Mouse (Mus musculus): ENCODE measurements around the gene Gbp4. TPM values are rescaled to one million over a fixed set of nuclear protein-coding genes. Genes with fewer than 3 reads are reported as not detected.
"Not testable (repeated sequence)": the region's sequence is repeated elsewhere in the genome, so short reads cannot be mapped to it uniquely, and the experiment has no call there.

The Gbp4 gene
- polyA plus RNA-seq, 1 experiment: 0.66 TPM

DNA sequence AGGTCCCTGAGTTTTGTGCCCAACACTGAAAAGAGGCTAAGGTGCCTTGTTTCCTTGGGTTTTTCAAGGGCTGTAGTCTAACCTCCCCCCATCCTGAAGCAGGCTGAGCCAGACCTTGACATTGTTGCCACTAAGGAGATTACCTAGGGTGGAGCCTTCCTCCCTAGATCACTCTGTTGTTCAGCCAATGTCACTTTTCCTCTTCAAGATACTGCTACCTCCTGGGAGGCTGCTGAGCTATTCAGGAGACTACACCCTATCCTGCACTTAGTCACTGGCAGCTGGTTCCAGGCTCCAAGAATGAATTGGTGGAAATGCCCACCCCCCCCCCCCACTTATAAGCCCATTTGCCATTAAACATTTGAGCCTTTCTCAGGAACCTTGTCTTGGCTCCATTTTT lies 7.1 kb upstream of the Gbp4 start:
- Histone ChIP-seq H3K27me3 (ENCODE audit: control insufficient read depth, insufficient read depth, insufficient read length) (no peaks in the 10 kb centered on the region), H3K4me3 (no peak overlapping the region), H3K4me2 (ENCODE audit: low read depth) (no peak overlapping the region), H3K36me3 (ENCODE audit: control insufficient read depth, insufficient read depth) (no peaks in the 10 kb centered on the region), H3ac (ENCODE audit: control insufficient read depth, insufficient read length) (no peak overlapping the region), H3K79me2 (ENCODE audit: control insufficient read depth, insufficient read depth) (no peaks in the 10 kb centered on the region)
- TF ChIP-seq TCF12 (IDR thresholded peaks at IDR 0.05; ENCODE audit: insufficient read depth, poor library complexity, severe bottlenecking) (no peak), SRF (IDR thresholded peaks at IDR 0.05; ENCODE audit: control insufficient read depth, insufficient read length, low read depth) (no peak)

DNA sequence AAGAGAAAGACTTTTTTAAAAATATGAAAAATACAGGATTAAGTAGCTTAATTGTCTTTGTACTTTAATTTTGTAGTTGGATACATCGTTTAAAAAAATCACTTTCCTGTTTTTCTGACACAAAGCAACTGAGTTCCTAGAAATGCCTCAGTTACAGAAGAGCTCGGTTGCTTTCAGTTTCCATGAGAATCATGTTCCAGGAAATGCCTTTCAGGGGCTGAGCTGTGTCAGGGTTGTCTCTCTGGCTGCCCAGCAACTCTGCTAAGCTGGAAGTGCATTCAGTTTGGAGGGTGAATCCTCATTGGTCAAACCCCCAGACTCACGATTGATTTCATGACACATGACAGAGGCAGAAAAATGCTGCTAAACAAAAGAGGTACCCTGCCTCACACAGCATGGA lies 6.3 kb upstream of the Gbp4 start:
- not testable (repeated sequence) for H3K36me3 ChIP-seq (ENCODE audit: control insufficient read depth, insufficient read depth); H3K4me3 ChIP-seq; H3ac ChIP-seq (ENCODE audit: control insufficient read depth, insufficient read length); H3K27me3 ChIP-seq (ENCODE audit: control insufficient read depth, insufficient read depth, insufficient read length); H3K4me2 ChIP-seq (ENCODE audit: low read depth); H3K79me2 ChIP-seq (ENCODE audit: control insufficient read depth, insufficient read depth)

DNA sequence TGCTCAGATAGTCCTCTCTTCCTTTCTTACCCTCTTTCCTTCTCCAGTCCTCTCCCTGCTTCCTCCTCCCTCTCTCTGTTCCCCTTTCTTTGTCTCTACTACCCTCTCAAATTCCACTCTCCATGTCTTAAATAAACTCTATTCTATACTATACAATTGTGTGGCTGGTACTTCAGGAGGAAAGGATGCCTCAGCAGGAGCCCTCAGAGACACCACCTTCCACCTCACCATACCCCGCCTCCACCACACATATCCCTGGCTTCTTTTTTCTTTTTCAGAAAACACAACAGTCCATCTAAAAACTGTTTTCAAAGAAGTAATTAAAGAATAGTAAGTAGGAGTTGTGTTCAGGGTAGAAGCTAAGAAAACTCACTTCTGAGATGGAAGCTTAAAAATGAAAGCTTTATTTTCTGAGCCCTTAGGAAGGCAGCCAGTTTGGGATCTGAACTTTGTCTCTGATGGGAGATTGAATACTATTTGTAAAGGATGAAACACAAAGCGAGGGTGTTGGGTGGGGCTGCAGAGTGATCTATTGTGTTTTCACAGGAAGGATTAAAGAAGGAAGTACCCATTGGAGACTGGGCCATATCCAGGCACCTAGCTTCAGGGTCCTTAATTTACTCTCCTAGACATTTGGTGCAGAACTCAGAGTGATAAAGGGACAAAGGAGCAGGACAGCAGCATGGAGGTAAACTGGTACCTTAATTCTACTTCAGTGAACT lies 864 bp upstream of the Gbp4 start:
- not testable (repeated sequence) for H3K4me2 ChIP-seq (ENCODE audit: low read depth); H3K79me2 ChIP-seq (ENCODE audit: control insufficient read depth, insufficient read depth); H3K27me3 ChIP-seq (ENCODE audit: control insufficient read depth, insufficient read depth, insufficient read length); H3K4me3 ChIP-seq; H3K36me3 ChIP-seq (ENCODE audit: control insufficient read depth, insufficient read depth); H3ac ChIP-seq (ENCODE audit: control insufficient read depth, insufficient read length)

DNA sequence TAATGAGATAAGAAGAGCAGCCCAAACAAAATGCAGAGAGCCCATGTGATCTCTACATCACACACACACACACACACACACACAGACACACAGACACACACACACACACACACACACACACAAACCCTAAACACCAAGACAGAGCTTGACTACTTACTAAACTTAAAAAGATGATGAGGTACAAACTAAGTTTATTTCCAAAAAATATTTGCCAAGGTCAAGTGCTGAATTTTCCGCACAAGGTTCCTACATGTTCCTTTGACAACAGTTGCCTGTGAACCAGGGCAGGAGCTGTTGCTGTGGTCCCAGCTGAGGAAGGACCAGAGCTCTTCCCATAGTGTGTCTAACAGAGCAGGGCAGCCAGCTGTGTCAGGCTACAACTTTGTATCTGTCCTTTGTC lies 480 bp downstream of the Gbp4 start:
- Histone ChIP-seq H3K4me2 (ENCODE audit: low read depth) (no peak overlapping the region), H3K27me3 (ENCODE audit: control insufficient read depth, insufficient read depth, insufficient read length) (no peaks in the 10 kb centered on the region), H3K79me2 (ENCODE audit: control insufficient read depth, insufficient read depth) (no peaks in the 10 kb centered on the region), H3K4me3 (no peak overlapping the region), H3K36me3 (ENCODE audit: control insufficient read depth, insufficient read depth) (no peaks in the 10 kb centered on the region), H3ac (ENCODE audit: control insufficient read depth, insufficient read length) (no peak overlapping the region)
- TF ChIP-seq TCF12 (IDR thresholded peaks at IDR 0.05; ENCODE audit: insufficient read depth, poor library complexity, severe bottlenecking): no peak
- TF ChIP-seq TCF3 (IDR thresholded peaks at IDR 0.05; ENCODE audit: insufficient read length, low read depth): no peak
- no peak for TF ChIP-seq MYOD1 (IDR thresholded peaks at IDR 0.05; ENCODE audit: control insufficient read depth in 1 of 3, insufficient read length in 2 of 3, low read depth in 2 of 3)
- TF ChIP-seq POLR2AphosphoS2 (IDR thresholded peaks at IDR 0.05; ENCODE audit: insufficient read length, low read depth): no peak
- TF ChIP-seq SRF (IDR thresholded peaks at IDR 0.05; ENCODE audit: control insufficient read depth, insufficient read length, low read depth): no peak
- no peak for TF ChIP-seq POLR2A (IDR thresholded peaks at IDR 0.05; ENCODE audit: insufficient read length, low read depth)
- TF ChIP-seq MYOG (IDR thresholded peaks at IDR 0.05; ENCODE audit: control insufficient read depth in 1 of 3, insufficient read depth in 1 of 3, insufficient read length in 2 of 3, low read depth in 2 of 3): no peak

DNA sequence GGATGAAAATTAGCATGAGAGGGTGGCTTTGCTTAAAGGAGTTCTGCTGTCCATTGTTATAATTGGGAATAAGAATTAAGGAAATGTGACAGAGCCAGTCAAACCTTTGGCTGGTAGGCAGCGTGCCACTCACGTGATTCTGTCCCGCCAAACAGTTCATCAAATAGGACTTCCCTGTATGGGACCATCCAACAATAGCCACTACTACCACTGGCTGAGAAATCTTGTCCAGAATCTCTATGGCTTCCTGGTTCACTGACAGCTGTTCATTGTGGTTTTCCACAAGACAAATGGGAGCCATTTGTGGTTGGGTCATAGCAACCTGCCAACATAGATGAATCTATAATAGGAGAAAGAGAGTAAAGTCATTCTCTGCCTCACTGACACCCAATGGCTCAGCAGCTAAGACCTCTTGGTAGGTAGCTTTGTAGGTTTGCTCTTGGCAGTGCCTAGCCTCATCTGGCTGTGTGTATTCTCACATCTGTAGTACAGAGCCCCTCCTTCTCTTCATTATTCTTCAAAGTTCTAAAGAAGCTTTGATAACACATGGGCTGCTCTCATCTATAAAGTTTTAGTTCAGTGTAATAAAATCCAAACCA lies 2.6 kb downstream of the Gbp4 start:
- H3K36me3 ChIP-seq (ENCODE audit: control insufficient read depth, insufficient read depth); H3K4me3 ChIP-seq; H3K79me2 ChIP-seq (ENCODE audit: control insufficient read depth, insufficient read depth); H3ac ChIP-seq (ENCODE audit: control insufficient read depth, insufficient read length); H3K27me3 ChIP-seq (ENCODE audit: control insufficient read depth, insufficient read depth, insufficient read length): not testable (repeated sequence)
- peak overlapping the region; percentile 21 for H3K4me2 ChIP-seq (ENCODE audit: low read depth)
- TF ChIP-seq TCF12 (IDR thresholded peaks at IDR 0.05; ENCODE audit: insufficient read depth, poor library complexity, severe bottlenecking) (peak; percentile 33), MYOG (IDR thresholded peaks at IDR 0.05; ENCODE audit: control insufficient read depth in 1 of 3, insufficient read depth in 1 of 3, insufficient read length in 2 of 3, low read depth in 2 of 3) (peak in 1 of 3 experiments; percentile 42)

DNA sequence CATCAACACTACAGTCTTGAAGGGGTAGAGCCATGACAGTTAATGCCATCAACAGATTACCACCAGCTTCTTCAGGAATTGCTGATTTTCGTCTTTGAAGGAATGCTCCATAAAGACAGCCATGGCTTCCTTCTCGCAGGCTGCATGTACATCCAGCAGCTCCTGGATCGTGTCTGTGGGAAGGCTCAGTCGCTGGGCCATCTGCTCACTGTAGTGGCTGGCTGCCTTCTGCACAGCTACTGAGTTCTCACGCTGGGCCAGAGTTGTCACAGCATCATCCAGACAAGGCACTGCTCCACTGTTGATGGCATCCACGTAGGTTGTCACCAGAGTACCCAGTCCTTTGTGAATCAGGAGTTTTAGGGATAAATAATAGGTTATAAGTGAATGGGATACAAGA lies 17.7 kb downstream of the Gbp4 start:
- not testable (repeated sequence) for H3K4me3 ChIP-seq; H3K36me3 ChIP-seq (ENCODE audit: control insufficient read depth, insufficient read depth); H3K27me3 ChIP-seq (ENCODE audit: control insufficient read depth, insufficient read depth, insufficient read length)

DNA sequence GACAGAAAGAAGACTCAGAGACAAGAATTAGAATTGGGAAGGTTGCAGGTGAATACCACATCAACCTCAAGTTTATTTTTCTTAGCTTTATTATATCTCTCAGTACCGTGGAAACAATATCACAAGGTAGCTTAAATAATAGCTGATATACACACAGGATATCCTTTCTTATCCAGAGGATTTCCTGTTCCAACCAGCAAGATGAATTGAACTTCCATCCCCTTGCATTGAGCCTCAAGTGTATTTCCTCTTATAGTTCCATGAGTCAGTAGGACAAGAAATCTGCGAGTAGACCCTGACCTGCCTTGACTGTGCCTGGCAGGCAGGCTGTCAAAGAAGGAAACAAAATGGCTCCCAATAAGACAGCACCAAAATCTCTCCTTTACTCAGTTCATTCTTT lies 23.6 kb downstream of the Gbp4 start:
- H3K27me3 ChIP-seq (ENCODE audit: control insufficient read depth, insufficient read depth, insufficient read length): no peaks in the 10 kb centered on the region
- no peak for TF ChIP-seq TCF12 (IDR thresholded peaks at IDR 0.05; ENCODE audit: insufficient read depth, poor library complexity, severe bottlenecking)
- TF ChIP-seq MAX (IDR thresholded peaks at IDR 0.05; ENCODE audit: low read depth): no peak
- TF ChIP-seq CEBPB (IDR thresholded peaks at IDR 0.05; ENCODE audit: insufficient read depth, poor library complexity, severe bottlenecking): no peak
- TF ChIP-seq MYOG (IDR thresholded peaks at IDR 0.05; ENCODE audit: control insufficient read depth in 1 of 3, insufficient read depth in 1 of 3, insufficient read length in 2 of 3, low read depth in 2 of 3): no peak
- no peak for TF ChIP-seq REST (IDR thresholded peaks at IDR 0.05; ENCODE audit: insufficient read depth, insufficient read length)
- TF ChIP-seq TCF3 (IDR thresholded peaks at IDR 0.05; ENCODE audit: insufficient read length, low read depth): no peak
- TF ChIP-seq POLR2AphosphoS2 (IDR thresholded peaks at IDR 0.05; ENCODE audit: insufficient read length, low read depth): no peak
- no peak for TF ChIP-seq POLR2A (IDR thresholded peaks at IDR 0.05; ENCODE audit: insufficient read length, low read depth)
- no peak for TF ChIP-seq E2F4 (IDR thresholded peaks at IDR 0.05; ENCODE audit: insufficient read depth)
- TF ChIP-seq USF1 (IDR thresholded peaks at IDR 0.05; ENCODE audit: low read depth): no peak
- H3K4me3 ChIP-seq: no peak overlapping the region
- no peaks in the 10 kb centered on the region for H3K79me2 ChIP-seq (ENCODE audit: control insufficient read depth, insufficient read depth)
- H3K4me2 ChIP-seq (ENCODE audit: low read depth): no peak overlapping the region
- H3ac ChIP-seq (ENCODE audit: control insufficient read depth, insufficient read length): no peak overlapping the region
- H3K36me3 ChIP-seq (ENCODE audit: control insufficient read depth, insufficient read depth): no peaks in the 10 kb centered on the region

More for the DNA sequence above, 17.7 kb downstream of the Gbp4 start:
- not testable (repeated sequence) for H3K79me2 ChIP-seq (ENCODE audit: control insufficient read depth, insufficient read depth); H3K4me2 ChIP-seq (ENCODE audit: low read depth); H3ac ChIP-seq (ENCODE audit: control insufficient read depth, insufficient read length)
